Mouse (Mus musculus): Measurements from ENCODE around the gene AK157302.
"Not testable (repeated sequence)": the region's sequence is repeated elsewhere in the genome, so short reads cannot be mapped to it uniquely, and the experiment has no call there.

The AK157302 gene

GRCm38 (mm10) chr13:21495080-21495479 is at the start of gene AK157302:
TSS of gene AK157302 (plus strand) at chr13:21495223.
- DNase-seq: no peak

GRCm38 (mm10) chr13:21446796-21447195 is 48.2 kb upstream of the AK157302 start:
- DNase-seq: no peak

DNA sequence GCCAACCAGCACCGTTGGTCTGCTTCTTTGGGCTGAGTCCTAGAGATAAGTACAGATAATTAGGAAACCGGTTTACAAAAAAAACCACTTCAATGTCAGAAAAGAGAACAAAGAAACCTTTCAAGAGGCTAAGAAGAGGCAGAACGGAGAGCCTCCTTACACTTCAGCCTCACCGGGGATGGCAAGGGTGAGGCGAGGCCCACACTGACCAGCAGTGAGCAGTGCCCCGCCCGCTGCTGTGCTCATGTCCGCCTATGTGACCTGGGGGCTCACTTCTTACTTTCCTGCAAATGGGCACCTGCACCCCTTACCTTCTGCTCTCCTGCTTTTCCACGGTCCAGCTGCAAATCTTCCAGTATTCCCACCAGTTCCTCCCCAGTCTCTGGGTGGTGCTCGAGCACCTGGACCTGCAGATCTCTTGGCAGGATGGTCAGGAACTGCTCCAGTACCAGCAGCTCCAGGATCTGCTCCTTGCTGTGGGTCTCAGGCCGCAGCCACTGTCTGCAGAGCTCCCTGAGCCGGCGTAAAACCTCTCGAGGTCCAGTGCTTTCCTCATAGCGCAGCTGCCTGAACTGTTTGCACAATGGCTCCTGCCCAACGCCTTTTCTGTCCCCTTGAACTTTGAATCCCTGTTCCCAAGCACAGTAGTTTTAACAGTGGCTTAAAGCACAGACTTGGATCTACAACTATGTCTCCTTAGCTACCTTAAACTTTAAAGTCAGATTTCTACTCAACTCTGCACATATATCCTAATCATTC is 47.0 kb upstream of the AK157302 start:
- DNase-seq: no peak

DNA sequence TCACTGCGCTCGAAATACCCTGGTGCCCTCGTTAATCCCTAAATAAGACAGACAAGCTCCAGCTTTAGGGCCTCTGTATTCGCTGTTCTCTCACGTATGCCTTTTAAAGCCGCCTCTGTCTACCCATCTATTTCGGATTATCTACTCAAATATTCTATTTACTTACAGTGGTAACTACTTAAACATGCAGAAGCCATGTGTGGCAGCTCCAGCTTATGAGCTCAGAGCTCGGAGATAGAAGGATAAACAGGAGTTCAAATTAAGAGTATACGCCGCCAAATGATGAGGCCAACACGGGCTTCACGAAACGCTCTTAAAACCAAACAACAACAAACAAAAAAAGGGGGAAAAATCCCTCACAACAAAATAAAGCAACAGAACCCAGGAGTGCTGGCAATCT is 42.0 kb upstream of the AK157302 start:
- no peak for DNase-seq

DNA sequence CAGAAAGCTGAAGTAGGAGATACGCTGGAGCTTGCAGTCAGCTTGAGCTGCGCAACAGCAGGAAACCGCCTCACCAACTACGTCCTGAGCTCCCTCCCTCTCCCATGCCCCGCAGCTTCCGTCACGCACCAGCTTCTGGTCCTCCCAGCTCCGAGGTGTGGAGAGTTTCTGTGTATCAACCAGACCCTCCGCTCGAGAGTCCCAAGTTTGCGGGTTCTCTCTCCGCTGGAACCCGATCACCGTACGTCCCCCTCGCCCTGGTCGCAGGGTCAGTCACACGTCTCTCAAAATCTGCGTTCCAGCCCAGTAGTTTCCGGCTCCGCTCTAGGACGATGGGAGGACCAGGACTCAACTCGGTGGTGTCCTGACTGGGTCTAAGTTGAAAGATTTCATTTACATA is 41.6 kb upstream of the AK157302 start, which contains the start of gene Zscan26:
Gene Zscan26 (minus strand): TSS at position 282 of the 400 bp plus-strand sequence.
- DNase-seq: peak; percentile 42 to 52

DNA sequence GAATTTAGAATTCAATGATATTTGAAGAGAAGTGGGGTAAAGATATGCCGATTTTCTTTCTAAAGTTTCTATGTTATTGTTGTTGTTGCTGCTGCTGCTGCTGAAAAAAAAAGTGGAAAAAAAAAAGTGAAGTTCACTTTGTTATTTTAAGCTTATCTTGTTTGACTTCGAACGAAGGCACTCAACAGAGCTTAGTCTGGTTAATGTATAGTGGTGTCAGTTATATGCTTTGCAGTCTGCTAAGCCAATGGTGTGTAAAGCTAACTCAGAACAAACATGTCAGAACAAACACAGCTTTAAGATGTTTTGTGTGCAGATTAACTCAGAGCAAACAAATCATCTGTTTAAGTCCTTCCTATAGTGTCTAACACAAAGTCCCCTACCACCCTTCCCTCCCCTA is 40.9 kb upstream of the AK157302 start:
- no peak for DNase-seq

- no peak for DNase-seq
These were observed 38.7 kb upstream of the AK157302 start for GRCm38 (mm10) chr13:21456347-21456746.

- DNase-seq: not testable (repeated sequence)
These were observed 32.5 kb upstream of the AK157302 start for GRCm38 (mm10) chr13:21462516-21462915.

DNA sequence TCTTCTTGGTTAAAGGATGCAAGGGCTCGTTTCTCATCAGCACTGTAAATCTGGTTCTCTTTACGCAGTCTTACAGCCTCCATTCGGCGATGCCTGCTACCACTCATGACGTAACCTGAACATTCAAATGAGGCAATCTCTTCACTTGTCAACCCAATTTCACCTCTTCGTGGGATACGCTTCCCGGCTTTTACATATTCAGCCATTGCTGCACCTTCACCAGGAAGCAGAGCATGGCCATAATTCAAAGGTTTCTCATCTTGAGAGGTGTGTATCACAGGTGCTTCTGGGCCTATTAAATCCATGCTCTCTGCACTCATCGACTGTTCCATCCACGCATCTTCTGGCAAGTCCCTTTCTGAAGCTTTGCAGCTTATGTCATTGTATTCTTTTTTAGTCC is 27.7 kb upstream of the AK157302 start:
- no peak for DNase-seq

GRCm38 (mm10) chr13:21468061-21469019 is 26.7 kb upstream of the AK157302 start, which contains the start of gene Nkapl:
TSS of gene Nkapl (minus strand) at chr13:21468509.
- DNase-seq: peak; percentile 24 to 29

GRCm38 (mm10) chr13:21469097-21469496 is 25.9 kb upstream of the AK157302 start:
- DNase-seq: no peak

GRCm38 (mm10) chr13:21472427-21472826 is 22.6 kb upstream of the AK157302 start:
- DNase-seq: no peak

DNA sequence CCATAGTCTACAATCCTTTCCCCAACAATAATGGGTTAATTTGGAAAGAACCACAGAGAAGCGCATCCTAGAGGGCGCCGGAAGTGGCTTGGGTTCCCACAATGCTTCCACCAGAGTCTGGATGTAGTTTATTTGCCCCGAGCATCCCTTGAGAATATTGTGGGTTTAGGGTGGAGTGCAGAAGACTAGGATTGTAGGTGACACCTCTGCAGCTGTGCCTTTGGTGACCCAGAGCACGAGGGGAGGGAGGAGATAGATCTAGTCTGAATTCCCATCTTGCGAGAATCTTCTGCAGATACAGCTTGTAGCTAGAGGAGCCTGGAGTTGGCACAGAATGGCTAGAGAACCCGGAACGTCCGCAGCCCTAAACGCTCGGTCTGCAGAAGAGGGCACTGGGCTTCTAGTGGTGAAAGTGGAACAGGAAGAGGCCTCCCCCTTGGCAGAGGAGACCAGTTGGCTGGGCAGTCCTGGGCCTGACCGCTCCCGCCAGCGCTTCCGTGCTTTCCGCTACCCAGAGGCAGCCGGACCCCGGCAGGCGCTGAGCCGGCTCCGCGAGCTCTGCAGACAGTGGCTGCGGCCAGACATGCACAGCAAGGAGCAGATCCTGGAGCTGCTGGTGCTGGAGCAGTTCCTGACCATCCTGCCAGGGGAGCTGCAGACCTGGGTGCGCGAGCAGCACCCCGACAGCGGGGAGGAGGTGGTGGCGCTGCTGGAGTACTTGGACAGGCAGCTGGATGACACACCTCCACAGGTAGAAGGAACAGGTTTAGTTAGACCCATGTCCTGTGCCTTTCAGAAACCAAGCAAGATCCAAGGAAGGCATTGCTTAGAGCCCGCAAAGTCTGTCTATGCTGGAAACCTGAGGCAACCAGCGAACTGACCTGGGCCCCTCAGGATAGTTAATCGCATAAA is 16.0 kb upstream of the AK157302 start, which contains the start of the genes Zkscan4 and Gm10065:
Gene Zkscan4 (plus strand): TSS at position 149 of the 912 bp plus-strand sequence.
Gene Gm10065 (minus strand): TSS at position 683 of the 912 bp plus-strand sequence.
- not testable (repeated sequence) for DNase-seq

DNA sequence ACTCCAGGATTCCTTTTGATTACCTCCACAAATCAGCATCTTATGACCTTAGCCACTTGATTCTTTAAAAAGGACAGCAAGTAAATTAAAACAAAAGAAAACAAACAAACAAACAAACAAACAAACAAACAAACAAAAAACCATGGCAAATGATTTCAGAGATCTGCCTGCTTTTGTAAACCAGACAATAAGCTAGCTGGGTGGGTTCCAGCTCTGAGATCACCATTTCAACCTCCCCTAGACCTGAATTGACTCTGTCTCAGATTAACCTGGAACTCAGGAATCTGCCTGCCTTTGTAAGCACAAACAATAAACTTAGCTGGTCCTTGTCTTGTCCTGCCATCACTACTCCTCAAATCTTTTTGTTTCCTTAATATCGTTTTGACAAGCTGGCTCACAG is 8.1 kb upstream of the AK157302 start:
- DNase-seq: no peak

DNA sequence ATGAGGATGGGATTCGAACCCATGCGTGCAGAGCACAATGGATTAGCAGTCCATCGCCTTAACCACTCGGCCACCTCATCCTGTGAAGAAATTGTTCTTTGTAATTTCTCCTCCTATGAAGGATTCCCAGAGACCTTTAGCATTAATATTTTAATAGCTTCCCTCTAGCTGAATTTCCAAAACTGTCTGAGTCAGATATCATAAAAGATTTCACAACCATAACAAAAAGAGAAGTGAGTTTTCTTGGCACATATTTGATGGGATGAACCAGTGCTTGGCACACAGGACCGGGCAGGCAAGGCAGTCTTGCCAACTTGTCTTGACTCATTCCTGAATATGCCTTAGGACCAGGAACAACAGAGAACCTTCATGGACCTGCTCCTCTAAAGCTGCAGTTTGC is 2.2 kb upstream of the AK157302 start:
- DNase-seq: no peak

GRCm38 (mm10) chr13:21501182-21501581 is 6.2 kb downstream of the AK157302 start, which contains the start of gene Gm11273:
TSS of gene Gm11273 (minus strand) at chr13:21501418.
- not testable (repeated sequence) for DNase-seq

DNA sequence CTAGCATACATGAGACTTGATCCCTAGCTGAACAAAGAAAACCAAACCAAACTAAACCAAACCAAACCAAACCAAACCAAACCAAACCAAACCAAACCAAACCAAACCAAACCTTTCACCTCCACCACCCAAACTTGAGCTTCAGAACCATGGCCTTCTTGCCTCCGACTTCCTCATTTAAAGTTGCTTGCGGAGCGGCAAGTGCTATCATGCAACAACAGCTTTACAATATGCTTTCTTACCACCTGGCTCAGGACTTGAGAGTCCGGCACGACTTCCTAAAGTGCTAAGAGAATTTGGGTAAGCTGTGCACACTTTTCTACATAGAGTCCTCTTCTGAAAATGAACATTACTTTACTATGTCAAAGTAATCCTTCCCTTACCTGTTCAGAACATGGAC is 7.3 kb downstream of the AK157302 start:
- no peak for DNase-seq

- DNase-seq: peak; percentile 58 to 66
These were observed 11.2 kb downstream of the AK157302 start for GRCm38 (mm10) chr13:21506221-21506649.

- DNase-seq: no peak
These were observed 35.1 kb downstream of the AK157302 start for GRCm38 (mm10) chr13:21530136-21530535.

- peak; percentile 70 to 84 for DNase-seq
These were observed 35.8 kb downstream of the AK157302 start, which contains the start of gene Zkscan8 for GRCm38 (mm10) chr13:21530781-21531201. TSS of gene Zkscan8 (minus strand) at chr13:21531120.

DNA sequence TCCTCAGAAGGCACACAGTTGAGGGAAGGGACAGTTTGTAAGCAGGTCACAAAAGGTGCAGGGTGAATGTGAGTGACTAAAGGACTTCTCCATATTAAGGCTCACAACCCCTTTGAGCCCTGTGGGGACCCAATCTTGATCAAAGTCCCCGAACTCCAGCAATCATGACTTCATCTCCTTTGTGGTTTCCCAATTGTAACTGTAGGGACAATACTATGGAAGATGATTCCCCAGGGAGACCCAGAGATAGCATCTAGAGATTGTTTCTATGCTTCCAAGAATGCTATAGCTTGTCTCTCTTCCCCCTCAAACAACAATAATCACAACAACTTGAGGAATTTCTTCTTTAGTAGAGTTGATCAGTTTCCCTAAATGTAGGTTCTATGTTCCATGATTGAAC is 47.7 kb downstream of the AK157302 start, which contains the start of gene Olfr1366:
Gene Olfr1366 (minus strand): TSS at position 101 of the 400 bp plus-strand sequence.
- no peak for DNase-seq
